Mouse (Mus musculus): Measurements from ENCODE around the gene Stk32c. TPM values are rescaled to one million over a fixed set of nuclear protein-coding genes. Genes with fewer than 3 reads are reported as not detected.

Stk32c gene
- polyA plus RNA-seq, 1 experiment from 2014 or later, result 1.5 TPM

GRCm38 (mm10) chr7:139214160-139214559 is 1.1 kb upstream of the Stk32c start:
- 83% methylated on average over 3 of the region's 3 CpGs for WGBS
- Histone ChIP-seq H3K4me3 (ENCODE audit: low read depth, low read length) (no peak overlapping the region), H3K27ac (ENCODE audit: low read depth, low read length) (no peak overlapping the region), H3K9ac (ENCODE audit: low read length) (no peak overlapping the region), H3K27me3 (replicated peaks; ENCODE audit: control insufficient read depth, insufficient read depth, low read length) (no peaks in the 10 kb centered on the region), H3K4me1 (ENCODE audit: control insufficient read depth, insufficient read depth, low read length) (no peaks in the 10 kb centered on the region), H3K4me2 (ENCODE audit: low read length) (no peak overlapping the region), H3K9me3 (replicated peaks; ENCODE audit: control insufficient read depth, low read length) (no peaks in the 10 kb centered on the region), H3K36me3 (ENCODE audit: control insufficient read depth, insufficient read depth, low read length) (no peaks in the 10 kb centered on the region)
- ATAC-seq (no peak), DNase-seq (ENCODE audit: low spot score) (no peak)

GRCm38 (mm10) chr7:139213751-139214150 is 644 bp upstream of the Stk32c start:
- 66% methylated on average over 3 of the region's 3 CpGs for WGBS
- DNase-seq (ENCODE audit: low spot score), result no peak

DNA sequence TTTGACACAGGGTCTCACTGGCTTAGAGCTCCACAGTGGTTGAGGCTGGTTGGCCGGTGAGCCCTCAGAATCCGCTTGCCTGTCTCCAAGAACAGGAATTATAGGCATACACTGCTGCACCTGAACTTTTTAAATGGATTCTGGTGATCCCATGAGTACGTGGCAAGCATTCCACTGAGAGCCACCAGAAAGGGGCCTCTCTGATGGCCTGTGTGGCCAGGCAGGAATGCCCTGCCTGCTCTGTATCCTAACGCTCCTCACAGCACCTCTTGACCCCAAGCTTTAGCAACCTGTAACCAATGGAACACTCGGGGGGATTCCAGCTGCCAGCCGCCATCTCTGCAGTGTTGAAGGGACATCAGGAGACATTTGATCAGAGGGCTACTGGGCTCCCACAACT is 1.3 kb downstream of the Stk32c start:
- no peaks in the 10 kb centered on the region for H3K9me3 ChIP-seq (replicated peaks; ENCODE audit: control insufficient read depth, low read length)
- no peaks in the 10 kb centered on the region for H3K4me1 ChIP-seq (ENCODE audit: control insufficient read depth, insufficient read depth, low read length)
- H3K9ac ChIP-seq (ENCODE audit: low read length), result no peak overlapping the region
- no peaks in the 10 kb centered on the region for H3K36me3 ChIP-seq (ENCODE audit: control insufficient read depth, insufficient read depth, low read length)
- no peak overlapping the region for H3K27ac ChIP-seq (ENCODE audit: low read depth, low read length)
- 85% methylated on average over 6 of the region's 6 CpGs for WGBS
- H3K27me3 ChIP-seq (replicated peaks; ENCODE audit: control insufficient read depth, insufficient read depth, low read length), result no peaks in the 10 kb centered on the region
- DNase-seq (ENCODE audit: low spot score) (no peak), ATAC-seq (no peak)
- no peak overlapping the region for H3K4me3 ChIP-seq (ENCODE audit: low read depth, low read length)
- H3K4me2 ChIP-seq (ENCODE audit: low read length), result no peak overlapping the region

More at GRCm38 (mm10) chr7:139213751-139214150, 644 bp upstream of the Stk32c start:
- no peak overlapping the region; the same call in 1 of the 2 replicates for H3K27ac ChIP-seq (ENCODE audit: low read depth, low read length)
- no peaks in the 10 kb centered on the region for H3K9me3 ChIP-seq (replicated peaks; ENCODE audit: control insufficient read depth, low read length)
- H3K9ac ChIP-seq (ENCODE audit: low read length), result peak overlapping the region; percentile 70
- H3K4me2 ChIP-seq (ENCODE audit: low read length), result peak overlapping the region; percentile 57
- H3K4me3 ChIP-seq (ENCODE audit: low read depth, low read length), result peak overlapping the region; percentile 52
- no peaks in the 10 kb centered on the region for H3K27me3 ChIP-seq (replicated peaks; ENCODE audit: control insufficient read depth, insufficient read depth, low read length)
- ATAC-seq, result peak; percentile 8; the same call in 1 of the 2 replicates
- no peaks in the 10 kb centered on the region for H3K36me3 ChIP-seq (ENCODE audit: control insufficient read depth, insufficient read depth, low read length)
- no peaks in the 10 kb centered on the region for H3K4me1 ChIP-seq (ENCODE audit: control insufficient read depth, insufficient read depth, low read length)

- Histone ChIP-seq H3K4me1 (ENCODE audit: control insufficient read depth, insufficient read depth, low read length) (no peaks in the 10 kb centered on the region), H3K27ac (ENCODE audit: low read depth, low read length) (no peak overlapping the region), H3K4me3 (ENCODE audit: low read depth, low read length) (no peak overlapping the region), H3K9ac (ENCODE audit: low read length) (no peak overlapping the region), H3K9me3 (replicated peaks; ENCODE audit: control insufficient read depth, low read length) (no peaks in the 10 kb centered on the region), H3K36me3 (ENCODE audit: control insufficient read depth, insufficient read depth, low read length) (no peaks in the 10 kb centered on the region), H3K4me2 (ENCODE audit: low read length) (no peak overlapping the region), H3K27me3 (replicated peaks; ENCODE audit: control insufficient read depth, insufficient read depth, low read length) (no peaks in the 10 kb centered on the region)
- ATAC-seq (no peak), DNase-seq (ENCODE audit: low spot score) (no peak)
- WGBS, result 93% methylated on average over 4 of the region's 4 CpGs
These were observed 4.4 kb downstream of the Stk32c start for GRCm38 (mm10) chr7:139208773-139209095.

- Histone ChIP-seq H3K9me3 (replicated peaks; ENCODE audit: control insufficient read depth, low read length) (no peaks in the 10 kb centered on the region), H3K4me1 (ENCODE audit: control insufficient read depth, insufficient read depth, low read length) (no peaks in the 10 kb centered on the region), H3K4me2 (ENCODE audit: low read length) (no peak overlapping the region), H3K36me3 (ENCODE audit: control insufficient read depth, insufficient read depth, low read length) (no peaks in the 10 kb centered on the region), H3K27me3 (replicated peaks; ENCODE audit: control insufficient read depth, insufficient read depth, low read length) (no peaks in the 10 kb centered on the region), H3K4me3 (ENCODE audit: low read depth, low read length) (no peak overlapping the region), H3K9ac (ENCODE audit: low read length) (no peak overlapping the region), H3K27ac (ENCODE audit: low read depth, low read length) (no peak overlapping the region)
- DNase-seq (ENCODE audit: low spot score), result peak; percentile 81
- WGBS, result 33% methylated on average over 7 of the region's 7 CpGs
- ATAC-seq, result no peak
These were observed 4.9 kb downstream of the Stk32c start for GRCm38 (mm10) chr7:139208023-139208772.

- Histone ChIP-seq H3K27ac (ENCODE audit: low read depth, low read length) (no peak overlapping the region), H3K27me3 (replicated peaks; ENCODE audit: control insufficient read depth, insufficient read depth, low read length) (0 out of 2 replicates have a peak, but pooled peaks cover 5% of the 10 kb centered on the region), H3K9ac (ENCODE audit: low read length) (no peak overlapping the region), H3K36me3 (ENCODE audit: control insufficient read depth, insufficient read depth, low read length) (no peaks in the 10 kb centered on the region), H3K4me3 (ENCODE audit: low read depth, low read length) (no peak overlapping the region), H3K9me3 (replicated peaks; ENCODE audit: control insufficient read depth, low read length) (no peaks in the 10 kb centered on the region), H3K4me2 (ENCODE audit: low read length) (no peak overlapping the region), H3K4me1 (ENCODE audit: control insufficient read depth, insufficient read depth, low read length) (no peaks in the 10 kb centered on the region)
- DNase-seq (ENCODE audit: low spot score) (no peak), ATAC-seq (no peak)
- 62% methylated on average over 6 of the region's 6 CpGs for WGBS
These were observed 11.9 kb downstream of the Stk32c start for GRCm38 (mm10) chr7:139201209-139201608.

GRCm38 (mm10) chr7:139200108-139200507 is 13.0 kb downstream of the Stk32c start:
- H3K36me3 ChIP-seq (ENCODE audit: control insufficient read depth, insufficient read depth, low read length), result no peaks in the 10 kb centered on the region
- H3K27ac ChIP-seq (ENCODE audit: low read depth, low read length), result no peak overlapping the region
- peak; percentile 37; the same call in 1 of the 2 replicates for ATAC-seq
- DNase-seq (ENCODE audit: low spot score), result peak; percentile 90
- H3K4me2 ChIP-seq (ENCODE audit: low read length), result no peak overlapping the region
- H3K9me3 ChIP-seq (replicated peaks; ENCODE audit: control insufficient read depth, low read length), result no peaks in the 10 kb centered on the region
- H3K27me3 ChIP-seq (replicated peaks; ENCODE audit: control insufficient read depth, insufficient read depth, low read length), result 0 out of 2 replicates have a peak, but pooled peaks cover 5% of the 10 kb centered on the region
- H3K4me3 ChIP-seq (ENCODE audit: low read depth, low read length), result no peak overlapping the region
- no peak overlapping the region for H3K9ac ChIP-seq (ENCODE audit: low read length)
- no peaks in the 10 kb centered on the region for H3K4me1 ChIP-seq (ENCODE audit: control insufficient read depth, insufficient read depth, low read length)
- WGBS, result 29% methylated on average over 7 of the region's 7 CpGs

GRCm38 (mm10) chr7:139197022-139197421 is 16.1 kb downstream of the Stk32c start:
- H3K4me2 ChIP-seq (ENCODE audit: low read length), result no peak overlapping the region
- H3K36me3 ChIP-seq (ENCODE audit: control insufficient read depth, insufficient read depth, low read length), result no peaks in the 10 kb centered on the region
- H3K4me3 ChIP-seq (ENCODE audit: low read depth, low read length), result no peak overlapping the region
- no peaks in the 10 kb centered on the region for H3K4me1 ChIP-seq (ENCODE audit: control insufficient read depth, insufficient read depth, low read length)
- H3K9me3 ChIP-seq (replicated peaks; ENCODE audit: control insufficient read depth, low read length), result no peaks in the 10 kb centered on the region
- no peak for DNase-seq (ENCODE audit: low spot score)
- H3K9ac ChIP-seq (ENCODE audit: low read length), result no peak overlapping the region
- H3K27ac ChIP-seq (ENCODE audit: low read depth, low read length), result no peak overlapping the region
- WGBS, result 80% methylated on average over 4 of the region's 4 CpGs
- 0 out of 2 replicates have a peak, but pooled peaks cover 5% of the 10 kb centered on the region for H3K27me3 ChIP-seq (replicated peaks; ENCODE audit: control insufficient read depth, insufficient read depth, low read length)
- ATAC-seq, result no peak

GRCm38 (mm10) chr7:139191619-139192018 is 21.5 kb downstream of the Stk32c start:
- WGBS, result 68% methylated on average over 6 of the region's 6 CpGs
- Histone ChIP-seq H3K4me1 (ENCODE audit: control insufficient read depth, insufficient read depth, low read length) (peaks cover 3% of the 10 kb centered on the region; the same call in 1 of the 2 replicates), H3K36me3 (ENCODE audit: control insufficient read depth, insufficient read depth, low read length) (no peaks in the 10 kb centered on the region), H3K4me2 (ENCODE audit: low read length) (no peak overlapping the region), H3K4me3 (ENCODE audit: low read depth, low read length) (no peak overlapping the region), H3K9me3 (replicated peaks; ENCODE audit: control insufficient read depth, low read length) (no peaks in the 10 kb centered on the region), H3K27me3 (replicated peaks; ENCODE audit: control insufficient read depth, insufficient read depth, low read length) (peaks cover 22% of the 10 kb centered on the region), H3K9ac (ENCODE audit: low read length) (no peak overlapping the region), H3K27ac (ENCODE audit: low read depth, low read length) (no peak overlapping the region)
- DNase-seq (ENCODE audit: low spot score), result no peak
- no peak for ATAC-seq
